Comparison of ENCODE assay signal across 8 mouse cellular contexts in genomic region chr6:110646901-110647300, GRCm38 (mm10). TPM values are rescaled to one million over a fixed set of nuclear protein-coding genes. Genes with fewer than 3 reads are reported as not detected.
A peak's percentile ranks its signal among the peaks of the same experiment; 100 is the strongest.
DNase-seq lines count a peak whose midpoint lies in the region; ATAC-seq and TF ChIP-seq lines count a peak whose summit lies in the region.

No protein-coding gene starts in this region.

- no peaks in the 10 kb centered on the region for H3K79me2 ChIP-seq in heart, adult 2 months (replicated peaks; ENCODE audit: control insufficient read depth, insufficient read depth, low read length)

- H3K9ac ChIP-seq in heart, embryonic 13.5 days, result no peak overlapping the region
- no peak overlapping the region for H3K9ac ChIP-seq in heart, adult 2 months (ENCODE audit: low read depth, low read length)
- peak overlapping the region; percentile 34 for H3K9ac ChIP-seq in forebrain, embryonic 15.5 days (replicated peaks)
- peak overlapping the region; percentile 43 for H3K9ac ChIP-seq in neural tube, embryonic 14.5 days (replicated peaks; ENCODE audit: low read depth, low read length)
- no peak overlapping the region for H3K9ac ChIP-seq in lung, postnatal 0 days (replicated peaks; ENCODE audit: low read depth)

- peak overlapping the region; percentile 54 for H3K4me3 ChIP-seq in heart, embryonic 13.5 days
- H3K4me3 ChIP-seq in heart, adult 2 months, result no peak overlapping the region
- H3K4me3 ChIP-seq in forebrain, embryonic 15.5 days, result peak overlapping the region; percentile 72
- H3K4me3 ChIP-seq in neural tube, embryonic 14.5 days (ENCODE audit: low read depth, low read length), result peak overlapping the region; percentile 61
- H3K4me3 ChIP-seq in lung, postnatal 0 days (ENCODE audit: low read depth, low read length), result no peak overlapping the region

- 6% methylated on average over 12 of the region's 12 CpGs for WGBS in heart, embryonic 13.5 days
- 6% methylated on average over 12 of the region's 12 CpGs for WGBS in heart, adult 2 months
- WGBS in forebrain, embryonic 15.5 days, result under 1% methylated on average over 12 of the region's 12 CpGs
- WGBS in neural tube, embryonic 14.5 days, result 2% methylated on average over 12 of the region's 12 CpGs
- 2% methylated on average over 12 of the region's 12 CpGs for WGBS in lung, postnatal 0 days

- peaks cover 64% of the 10 kb centered on the region for H3K27me3 ChIP-seq in heart, embryonic 13.5 days (replicated peaks)
- H3K27me3 ChIP-seq in heart, adult 2 months (ENCODE audit: control insufficient read depth, insufficient read depth, low read length), result peaks cover 5% of the 10 kb centered on the region
- H3K27me3 ChIP-seq in forebrain, embryonic 15.5 days, result peaks cover 19% of the 10 kb centered on the region; the same call in 1 of the 2 replicates
- no peaks in the 10 kb centered on the region for H3K27me3 ChIP-seq in neural tube, embryonic 14.5 days (ENCODE audit: control insufficient read depth, insufficient read depth, low read length)
- 0 out of 2 replicates have a peak, but pooled peaks cover 7% of the 10 kb centered on the region for H3K27me3 ChIP-seq in lung, postnatal 0 days (replicated peaks; ENCODE audit: insufficient read depth, low read length)

- H3K4me2 ChIP-seq in heart, embryonic 13.5 days, result peak overlapping the region; percentile 78
- peak overlapping the region; percentile 98 for H3K4me2 ChIP-seq in forebrain, embryonic 15.5 days (replicated peaks)
- peak overlapping the region; percentile 68 for H3K4me2 ChIP-seq in neural tube, embryonic 14.5 days (ENCODE audit: low read depth, low read length)
- H3K4me2 ChIP-seq in lung, postnatal 0 days (replicated peaks; ENCODE audit: low read depth, low read length), result no peak overlapping the region

- TF ChIP-seq EP300 in heart, adult 2 months (IDR thresholded peaks at IDR 0.05; ENCODE audit: insufficient read depth, low read depth, low read length), result no peak
- no peak for TF ChIP-seq EP300 in lung, postnatal 0 days (IDR thresholded peaks at IDR 0.05)

- no peaks in the 10 kb centered on the region for H3K9me3 ChIP-seq in heart, embryonic 13.5 days
- no peaks in the 10 kb centered on the region for H3K9me3 ChIP-seq in forebrain, embryonic 15.5 days
- H3K9me3 ChIP-seq in neural tube, embryonic 14.5 days (ENCODE audit: control insufficient read depth, low read length), result no peaks in the 10 kb centered on the region
- H3K9me3 ChIP-seq in lung, postnatal 0 days (ENCODE audit: low read length), result no peaks in the 10 kb centered on the region

- intact Hi-C loops in heart, adult 2 months (cut with DNase I), result no loop called here

- no peaks in the 10 kb centered on the region for H3K36me3 ChIP-seq in heart, embryonic 13.5 days
- H3K36me3 ChIP-seq in heart, adult 2 months (ENCODE audit: control insufficient read depth, insufficient read depth, low read length), result no peaks in the 10 kb centered on the region
- H3K36me3 ChIP-seq in forebrain, embryonic 15.5 days, result no peaks in the 10 kb centered on the region
- H3K36me3 ChIP-seq in neural tube, embryonic 14.5 days (ENCODE audit: control insufficient read depth, insufficient read depth, low read length), result no peaks in the 10 kb centered on the region
- H3K36me3 ChIP-seq in lung, postnatal 0 days (ENCODE audit: insufficient read depth, low read length), result no peaks in the 10 kb centered on the region

- TF ChIP-seq CTCF in heart, adult 2 months (IDR thresholded peaks at IDR 0.05), result no peak
- no peak for TF ChIP-seq CTCF in lung, postnatal 0 days (IDR thresholded peaks at IDR 0.05)

- H3K27ac ChIP-seq in heart, embryonic 13.5 days (replicated peaks), result no peak overlapping the region
- H3K27ac ChIP-seq in heart, adult 2 months, result no peak overlapping the region
- no peak overlapping the region for H3K27ac ChIP-seq in forebrain, embryonic 15.5 days (replicated peaks)
- no peak overlapping the region for H3K27ac ChIP-seq in neural tube, embryonic 14.5 days (ENCODE audit: low read depth, low read length)
- H3K27ac ChIP-seq in lung, postnatal 0 days (ENCODE audit: low read length), result no peak overlapping the region

- DNase-seq in heart, adult 2 months, result no peak
- DNase-seq in layer of hippocampus, postnatal 36 days, result peak; percentile 53 to 56
- DNase-seq in lung, postnatal 0 days (ENCODE audit: low spot score), result no peak
- no peak for DNase-seq in urinary bladder, adult 18-20 months (ENCODE audit: low spot score in 2 of 2)
- DNase-seq in adrenal gland, postnatal 25 days, result no peak

- no peak for TF ChIP-seq POLR2A in heart, adult 2 months (IDR thresholded peaks at IDR 0.05; ENCODE audit: insufficient read depth, low read depth, low read length)

- ATAC-seq in heart, embryonic 13.5 days (ENCODE audit: extremely low read depth, insufficient number of reproducible peaks, low FRiP score, low TSS enrichment), result no peak
- no peak for ATAC-seq in forebrain, embryonic 15.5 days (replicated peaks)
- ATAC-seq in neural tube, embryonic 14.5 days (ENCODE audit: low read depth), result no peak
- no peak for ATAC-seq in lung, postnatal 0 days

- 0 out of 2 replicates have a peak, but pooled peaks cover 12% of the 10 kb centered on the region for H3K4me1 ChIP-seq in heart, embryonic 13.5 days
- H3K4me1 ChIP-seq in heart, adult 2 months (ENCODE audit: control insufficient read depth, insufficient read depth, low read length), result no peaks in the 10 kb centered on the region
- peaks cover 13% of the 10 kb centered on the region for H3K4me1 ChIP-seq in forebrain, embryonic 15.5 days
- peaks cover 4% of the 10 kb centered on the region; the same call in 1 of the 2 replicates for H3K4me1 ChIP-seq in neural tube, embryonic 14.5 days (ENCODE audit: control insufficient read depth, insufficient read depth, low read length)
- no peaks in the 10 kb centered on the region for H3K4me1 ChIP-seq in lung, postnatal 0 days (ENCODE audit: insufficient read depth, low read depth, low read length)

RNA-seq across cellular contexts. Expression of gene Grm7, which starts 1.5 kb away (rescaled TPM):
- 0.40 and 0.87 TPM in 2 replicates for polyA plus RNA-seq in heart, embryonic 13.5 days (2015; fragmentation: Nextera tagmentation; extraction: Ambion mirVana)
- total RNA-seq in heart, adult 2 months (2021), result under 1 TPM; 0.16 to 0.30 TPM
- 0.16 and 0.35 TPM in 2 replicates for polyA plus RNA-seq in heart, adult 2 months (2012; rRNA removed)
- 9.2 and 11.4 TPM in 2 replicates for polyA plus RNA-seq in forebrain, embryonic 15.5 days (2015; fragmentation: Nextera tagmentation; extraction: Ambion mirVana)
- 10 to 100 TPM; 71.0 to 78.3 TPM for total RNA-seq in layer of hippocampus, postnatal 36 days (2021)
- 46.0 and 53.9 TPM in 2 replicates for polyA plus RNA-seq in neural tube, embryonic 14.5 days (2014; fragmentation: Nextera tagmentation; extraction: Ambion mirVana)
- polyA plus RNA-seq in lung, postnatal 0 days (2015; fragmentation: Nextera tagmentation; extraction: Ambion mirVana), result 0.04 TPM in 1 of 2 replicates, not detected in the other
- 1.1 and 1.4 TPM in 2 replicates for total RNA-seq in adrenal gland, postnatal 25 days (2021)

Comparison
In these comparisons a context has a peak if more than half of its experiments do, and no peak if none do; other contexts are left out.
1. H3K4me3 ChIP-seq: peak in heart, embryonic 13.5 days (single experiment), forebrain, embryonic 15.5 days (single experiment) and neural tube, embryonic 14.5 days (single experiment); none in heart, adult 2 months (single experiment) and lung, postnatal 0 days (single experiment).
2. H3K9ac ChIP-seq: peak in forebrain, embryonic 15.5 days (single experiment) and neural tube, embryonic 14.5 days (single experiment); none in heart, embryonic 13.5 days (single experiment), heart, adult 2 months (single experiment) and lung, postnatal 0 days (single experiment).
3. DNase-seq: peak in layer of hippocampus, postnatal 36 days (2 of 2); none in heart, adult 2 months (0 of 2), lung, postnatal 0 days (single experiment), urinary bladder, adult 18-20 months (0 of 2) and adrenal gland, postnatal 25 days (single experiment).